Mouse (Mus musculus) gastrocnemius, postnatal 36 days (tissue): ENCODE data around the gene Nbea. TPM values are rescaled to one million over a fixed set of nuclear protein-coding genes. Genes with fewer than 3 reads are reported as not detected.

ENCODE experiments used
- DNase-seq, 2 experiments: peaks; one replicate each; pipeline ENCODE4 v3.0.0; 2022
- intact Hi-C: fragments of 180-260 bp; cut with DNase I; formaldehyde crosslinking; loops from one replicate; pipeline ENCODE4 v1.15.1; 2025
- total RNA-seq, 2 experiments: library from RNA; stranded (reverse); gene quantifications; 2 replicates each; pipeline ENCODE4 v1.2.3; 2021

The Nbea gene
- total RNA-seq, 2 experiments from 2014 or later: 4.4 to 4.7 TPM

DNA sequence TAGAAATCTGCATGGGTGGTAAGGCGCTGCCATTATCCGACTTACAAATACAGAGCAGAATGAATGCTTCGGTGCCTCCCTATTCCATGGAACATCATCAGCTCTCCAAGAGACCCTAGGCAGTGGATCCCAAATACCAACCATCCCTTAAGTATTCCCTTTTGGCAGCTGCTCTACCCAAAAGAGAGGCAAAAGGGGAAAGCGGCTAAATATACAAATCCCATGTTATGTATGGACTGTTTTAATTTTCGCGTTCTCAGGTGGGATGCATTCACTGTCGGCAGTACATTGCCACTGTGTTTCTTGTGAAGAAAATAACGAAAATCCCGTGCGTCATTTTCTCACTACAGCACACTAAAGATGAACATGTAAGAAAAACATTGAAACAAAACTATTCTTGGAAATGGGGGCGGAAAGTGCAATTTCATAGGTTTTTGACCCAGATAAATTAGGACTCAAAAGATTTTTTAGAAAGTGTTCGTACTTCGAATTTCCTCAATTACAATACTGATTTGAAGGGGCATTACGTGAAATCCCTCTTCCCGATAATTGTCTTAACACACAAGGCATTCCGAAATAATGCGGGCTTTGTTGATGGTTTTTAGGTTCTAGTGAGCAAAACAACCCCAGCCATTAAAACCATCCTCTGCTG is 396.5 kb downstream of the Nbea start:
- intact Hi-C loops: loop anchor here (5.0 kb wide), 1 partner anchor 265 kb away; no protein-coding TSS in a partner anchor

GRCm38 (mm10) chr3:55785981-55786725 is 397.3 kb downstream of the Nbea start:
- intact Hi-C loops: loop anchor here (5.0 kb wide), 1 partner anchor 264 kb away; no protein-coding TSS in a partner anchor
- DNase-seq: peak in 1 of 2 experiments; percentile 20

More for the DNA sequence above, 396.5 kb downstream of the Nbea start:
- DNase-seq: no peak

- intact Hi-C loops: loop anchor here (5.0 kb wide), 1 partner anchor 263 kb away; no protein-coding TSS in a partner anchor
- no peak for DNase-seq
Measured at GRCm38 (mm10) chr3:55785266-55785980, 398.1 kb downstream of the Nbea start.

DNA sequence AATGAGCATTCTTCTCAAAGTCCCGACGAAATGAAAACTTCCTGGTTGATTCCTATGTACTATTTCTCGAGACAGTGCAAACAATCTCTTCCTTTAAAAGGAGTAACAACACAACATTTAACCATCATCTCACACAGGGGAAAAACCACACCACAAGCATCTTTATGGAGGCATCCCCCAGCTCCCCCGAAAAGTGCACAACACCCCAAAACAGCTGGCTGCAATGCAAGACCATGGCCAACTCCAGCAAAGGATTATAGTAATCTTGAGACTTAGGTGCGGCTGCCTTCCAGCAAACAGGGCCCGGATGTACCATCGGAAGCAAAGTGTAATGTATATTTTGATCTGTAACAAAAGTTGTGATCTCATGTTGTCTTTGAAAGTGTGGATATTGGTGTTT is 399.4 kb downstream of the Nbea start:
- DNase-seq: peak in 1 of 2 experiments; percentile 21
- intact Hi-C loops: no loop called here

GRCm38 (mm10) chr3:55783171-55784081 is 400.1 kb downstream of the Nbea start:
- intact Hi-C loops: no loop called here
- DNase-seq: peak; percentile 53 to 72

DNA sequence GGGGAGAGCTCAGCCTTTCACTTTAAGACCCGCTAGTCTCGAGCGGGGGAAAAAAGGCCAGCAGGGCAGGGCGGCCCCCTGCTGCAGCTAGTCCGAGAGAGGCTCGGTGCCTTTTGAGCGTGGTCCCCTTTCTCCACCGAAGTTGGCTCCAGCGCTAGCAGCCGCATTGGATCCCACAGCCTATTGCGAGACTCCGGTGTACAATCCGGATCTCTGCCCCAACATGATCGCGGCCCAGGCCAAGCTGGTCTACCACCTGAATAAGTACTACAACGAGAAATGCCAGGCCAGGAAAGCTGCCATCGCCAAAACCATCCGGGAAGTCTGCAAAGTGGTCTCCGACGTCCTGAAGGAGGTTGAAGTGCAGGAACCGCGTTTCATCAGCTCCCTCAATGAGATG is 400.7 kb downstream of the Nbea start:
- intact Hi-C loops: no loop called here
- peak; percentile 15 to 71 for DNase-seq

GRCm38 (mm10) chr3:55782056-55782687 is 401.3 kb downstream of the Nbea start, which contains the start of gene Mab21l1:
Gene Mab21l1 (plus strand): TSS chr3:55782510.
- intact Hi-C loops: no loop called here
- DNase-seq: peak; percentile 78 to 80

- intact Hi-C loops: no loop called here
- DNase-seq: no peak
Measured at GRCm38 (mm10) chr3:55781429-55782055, 402.0 kb downstream of the Nbea start.

DNA sequence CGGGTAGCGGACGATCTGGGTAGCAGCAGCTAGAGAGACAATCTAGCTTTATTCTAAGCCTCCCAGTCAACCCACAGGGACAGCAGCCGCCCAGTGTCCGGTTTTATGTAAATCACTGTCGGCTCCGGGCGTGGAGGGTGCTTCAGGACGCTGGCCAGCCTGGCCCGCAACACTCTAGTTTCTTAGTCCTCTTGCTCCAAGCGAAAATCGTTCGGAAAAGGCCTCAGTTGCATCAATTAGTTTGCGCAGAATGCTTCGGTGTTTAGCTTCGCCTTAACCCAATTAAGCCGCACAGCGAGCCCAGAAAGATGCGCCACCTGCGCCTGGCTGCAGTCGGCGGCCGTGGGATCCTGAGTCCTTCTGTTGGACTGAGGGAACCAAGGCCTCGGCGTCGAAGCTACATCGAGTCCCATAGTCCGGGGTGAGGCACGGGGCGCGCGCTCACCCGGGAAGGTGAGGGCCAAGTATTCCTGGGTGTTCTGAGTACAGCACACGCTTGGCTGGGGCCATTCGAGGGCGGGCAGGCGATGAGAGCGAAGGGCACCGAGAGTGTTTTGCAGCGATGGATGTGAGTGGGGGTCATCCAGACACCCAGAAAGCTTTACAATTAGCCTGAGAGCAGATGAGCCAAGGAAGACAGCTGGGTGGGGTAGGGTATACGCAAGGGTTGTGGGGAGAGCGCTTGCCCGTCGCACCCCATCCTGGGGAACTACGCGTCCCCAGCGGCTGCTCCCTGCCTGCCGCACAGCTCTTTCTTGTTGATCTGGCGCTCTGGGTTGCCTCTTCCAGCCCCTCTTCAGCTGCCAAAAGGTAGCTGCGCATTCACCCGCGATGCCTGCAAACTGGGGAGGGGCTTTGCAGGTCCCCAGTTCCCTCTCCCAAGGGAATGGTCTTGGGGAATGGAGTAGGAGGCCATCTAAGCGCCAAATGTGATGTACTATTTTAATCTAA is 403.1 kb downstream of the Nbea start:
- DNase-seq: peak; percentile 16 to 60
- intact Hi-C loops: no loop called here

- intact Hi-C loops: no loop called here
- DNase-seq: no peak
Measured at GRCm38 (mm10) chr3:55778764-55779730, 404.5 kb downstream of the Nbea start.

DNA sequence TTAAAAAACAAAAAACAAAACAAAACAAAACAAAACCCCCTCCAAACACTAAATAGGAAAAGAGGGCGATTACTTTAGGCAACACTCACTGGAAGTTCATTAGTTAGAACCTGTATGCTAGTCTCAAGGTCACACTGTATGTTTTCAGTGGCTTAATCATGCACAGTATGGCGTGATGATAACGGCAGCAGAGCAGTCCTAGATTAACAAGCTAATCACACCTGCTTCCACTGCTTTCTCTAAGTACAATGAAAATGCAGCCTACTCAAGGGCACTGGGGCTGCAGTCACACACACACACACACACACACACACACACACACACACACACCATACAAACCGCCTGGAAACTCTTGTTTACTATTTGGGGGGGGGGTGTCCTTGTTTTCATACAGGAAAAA is 406.0 kb downstream of the Nbea start:
- DNase-seq: no peak
- intact Hi-C loops: no loop called here

GRCm38 (mm10) chr3:55775753-55776152 is 407.7 kb downstream of the Nbea start:
- no peak for DNase-seq
- intact Hi-C loops: no loop called here

DNA sequence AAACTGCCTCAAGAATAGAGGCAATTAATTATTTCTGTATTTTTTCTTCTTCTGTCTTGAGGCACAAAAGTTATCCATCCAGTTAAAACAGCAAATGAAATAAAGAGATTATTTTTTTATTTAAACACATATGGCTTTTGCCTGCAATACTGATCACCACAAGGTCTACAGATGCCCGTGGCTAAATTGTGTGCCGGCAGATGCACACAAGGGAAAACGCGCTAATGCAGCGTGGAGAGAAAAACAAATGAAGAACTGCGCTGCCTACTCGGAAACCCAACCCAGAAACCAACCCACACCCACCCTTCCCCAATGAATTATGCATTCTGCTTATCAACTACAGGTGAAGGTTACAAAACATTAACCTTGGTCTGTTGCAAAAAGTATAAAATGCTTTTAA is 408.3 kb downstream of the Nbea start:
- DNase-seq: no peak
- intact Hi-C loops: no loop called here

GRCm38 (mm10) chr3:55774203-55774602 is 409.3 kb downstream of the Nbea start:
- no peak for DNase-seq
- intact Hi-C loops: no loop called here

DNA sequence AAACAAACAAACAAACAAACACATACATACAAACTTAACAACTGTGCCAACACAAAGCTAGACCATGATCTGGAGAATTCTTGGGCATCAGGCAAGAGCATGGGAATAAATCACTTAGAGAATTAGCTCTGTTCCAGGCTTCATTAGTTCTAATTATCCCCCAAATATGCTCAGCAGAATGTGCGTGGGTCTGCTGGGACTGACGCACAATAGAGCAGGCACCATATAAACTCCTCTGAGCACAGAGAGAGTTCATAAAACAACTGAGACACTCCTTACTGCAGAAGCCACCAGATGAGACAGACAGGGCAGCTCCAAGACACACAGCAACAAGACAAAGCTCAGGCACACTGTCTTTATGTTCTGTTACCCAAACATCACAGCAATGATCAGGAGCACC is 414.2 kb downstream of the Nbea start:
- intact Hi-C loops: no loop called here
- DNase-seq: no peak

- intact Hi-C loops: no loop called here
- DNase-seq: no peak
Measured at GRCm38 (mm10) chr3:55768654-55769053, 414.8 kb downstream of the Nbea start.

DNA sequence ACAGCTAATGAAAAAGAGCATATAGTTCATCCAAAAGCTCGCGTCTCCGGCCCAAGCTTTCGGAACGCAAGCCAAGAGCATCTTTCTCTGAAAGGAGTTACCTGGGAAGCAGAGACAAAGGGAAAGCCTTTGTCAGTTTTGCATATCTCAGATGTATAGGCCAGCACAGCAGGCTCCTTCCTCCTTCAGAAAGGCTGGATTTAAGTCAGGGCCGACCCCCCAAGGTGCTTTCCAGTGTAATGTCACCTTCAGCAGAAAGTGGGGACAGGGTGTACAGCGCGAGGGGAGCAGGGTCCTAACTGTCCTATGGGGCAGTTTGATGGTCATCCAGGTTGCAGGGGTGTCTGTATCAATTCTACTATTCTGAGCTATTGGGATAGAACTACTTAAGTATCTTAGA is 419.9 kb downstream of the Nbea start:
- intact Hi-C loops: no loop called here
- no peak for DNase-seq
